Mouse (Mus musculus): ENCODE measurements around the gene Aldh1a7.

Aldh1a7 gene

DNA sequence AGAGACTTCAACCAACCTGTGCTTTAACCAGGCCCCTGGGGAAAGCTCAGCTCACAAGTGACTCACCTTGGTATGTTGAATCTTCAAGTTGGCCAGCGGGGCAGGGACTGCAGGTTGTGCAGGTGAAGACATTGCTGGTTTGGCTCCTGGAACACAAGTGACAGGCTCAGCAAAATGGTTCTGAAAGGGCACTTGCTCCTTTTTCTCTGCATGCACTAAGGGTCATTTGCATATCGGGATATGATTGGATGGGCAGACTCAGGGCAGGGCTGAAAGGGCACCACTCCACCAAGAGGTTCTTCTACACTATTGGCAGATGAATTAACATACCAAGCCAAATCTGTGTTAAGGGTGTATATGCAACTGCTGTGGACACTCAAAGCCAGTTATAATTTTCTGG is at the start of gene Aldh1a7:
TSS of gene Aldh1a7 (minus strand) at position 182 of the 400 bp plus-strand sequence.
- H3K4me1 ChIP-seq (replicated peaks; ENCODE audit: low read depth, low read length) = no peaks in the 10 kb centered on the region
- TF ChIP-seq CTCF (conservative IDR thresholded peaks at IDR 0.05; ENCODE audit: low read length) (no peak), POU5F1 (IDR thresholded peaks at IDR 0.05; ENCODE audit: borderline replicate concordance, low read length) (no peak), NANOG (IDR thresholded peaks at IDR 0.05; ENCODE audit: borderline replicate concordance, low read length) (no peak)

DNA sequence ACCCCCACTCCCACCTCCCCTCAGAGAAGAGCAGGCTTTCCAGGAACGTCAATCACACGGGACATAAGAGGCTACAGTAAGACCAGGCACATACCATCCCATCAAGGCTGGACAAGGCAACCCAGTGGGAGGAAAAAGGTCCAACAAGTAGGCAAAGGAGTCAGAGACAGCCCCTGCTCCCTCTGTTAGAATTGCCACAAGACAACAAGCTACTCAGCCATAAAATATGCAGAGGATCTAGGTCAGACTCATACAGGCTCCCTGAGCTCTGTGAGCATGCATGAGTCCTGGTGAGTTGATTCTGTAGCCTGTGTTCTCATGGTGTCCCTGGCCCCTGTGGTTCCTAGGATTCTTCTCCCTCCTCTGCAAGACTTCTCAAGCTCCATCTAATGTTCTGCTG is 48.3 kb upstream of the Aldh1a7 start:
- TF ChIP-seq POU5F1 (IDR thresholded peaks at IDR 0.05; ENCODE audit: borderline replicate concordance, low read length) (no peak), CTCF (conservative IDR thresholded peaks at IDR 0.05; ENCODE audit: low read length) (no peak), NANOG (IDR thresholded peaks at IDR 0.05; ENCODE audit: borderline replicate concordance, low read length) (no peak)
- no peaks in the 10 kb centered on the region for H3K4me1 ChIP-seq (replicated peaks; ENCODE audit: low read depth, low read length)
- H3K27me3 ChIP-seq (ENCODE audit: insufficient read depth, low read length) = no peaks in the 10 kb centered on the region
- H3K9me3 ChIP-seq (ENCODE audit: low read length) = no peaks in the 10 kb centered on the region
- H3K36me3 ChIP-seq (ENCODE audit: insufficient read depth, low read length) = no peaks in the 10 kb centered on the region
- H3K4me3 ChIP-seq (replicated peaks; ENCODE audit: low read length) = no peak overlapping the region

More for the DNA sequence above, at the start of gene Aldh1a7:
- no peak within 1 kb of the TSS for H3K4me3 ChIP-seq (replicated peaks; ENCODE audit: low read length)
- H3K36me3 ChIP-seq (ENCODE audit: insufficient read depth, low read length) = no peaks in the 10 kb centered on the region
- H3K9me3 ChIP-seq (ENCODE audit: low read length) = no peaks in the 10 kb centered on the region
- no peaks in the 10 kb centered on the region for H3K27me3 ChIP-seq (ENCODE audit: insufficient read depth, low read length)

DNA sequence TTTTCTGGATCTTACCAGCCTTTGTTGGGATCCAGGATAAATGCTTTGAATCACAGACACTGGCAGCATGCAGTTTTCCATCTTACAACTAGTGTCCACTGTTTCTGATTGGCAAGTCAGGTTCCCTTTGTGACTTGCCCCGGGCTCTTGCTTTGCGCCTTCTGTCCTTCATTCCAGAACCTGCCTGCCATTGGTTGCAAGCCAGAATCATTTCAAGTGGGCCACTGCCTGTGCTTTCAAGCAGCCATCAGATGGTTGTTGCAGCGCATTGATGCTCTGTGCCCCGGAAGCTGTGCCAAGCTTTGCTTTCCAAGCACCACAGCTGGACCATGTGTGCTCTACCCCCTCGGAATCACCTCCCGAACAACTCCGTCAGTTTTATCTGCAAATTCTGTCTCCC is 46.6 kb upstream of the Aldh1a7 start:
- TF ChIP-seq POU5F1 (IDR thresholded peaks at IDR 0.05; ENCODE audit: borderline replicate concordance, low read length) (no peak), NANOG (IDR thresholded peaks at IDR 0.05; ENCODE audit: borderline replicate concordance, low read length) (no peak)
- no peaks in the 10 kb centered on the region for H3K4me1 ChIP-seq (replicated peaks; ENCODE audit: low read depth, low read length)
- no peaks in the 10 kb centered on the region for H3K9me3 ChIP-seq (ENCODE audit: low read length)
- H3K27me3 ChIP-seq (ENCODE audit: insufficient read depth, low read length) = no peaks in the 10 kb centered on the region
- H3K4me3 ChIP-seq (replicated peaks; ENCODE audit: low read length) = no peak overlapping the region
- no peaks in the 10 kb centered on the region for H3K36me3 ChIP-seq (ENCODE audit: insufficient read depth, low read length)

DNA sequence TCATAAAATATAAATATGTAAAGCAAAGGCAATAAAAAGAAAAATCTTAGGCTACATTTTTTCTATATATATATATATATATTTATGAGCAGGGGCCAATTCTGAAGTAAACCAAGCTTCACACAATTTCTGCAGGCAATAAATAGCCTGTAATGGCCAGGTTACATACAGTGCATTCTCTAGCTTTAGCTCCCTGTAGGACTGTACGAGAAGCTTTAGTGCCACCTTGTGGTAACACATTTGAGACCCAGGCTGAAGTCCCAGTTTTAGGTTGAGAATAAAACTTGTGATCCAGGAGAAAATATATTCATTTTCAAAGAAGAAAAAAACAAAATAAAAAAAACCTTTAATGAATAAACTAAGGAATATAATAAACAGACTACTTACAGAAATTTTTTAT is 36.9 kb upstream of the Aldh1a7 start:
- Histone ChIP-seq H3K27me3 (ENCODE audit: insufficient read depth, low read length) (no peaks in the 10 kb centered on the region), H3K36me3 (ENCODE audit: insufficient read depth, low read length) (no peaks in the 10 kb centered on the region), H3K9me3 (ENCODE audit: low read length) (no peaks in the 10 kb centered on the region), H3K4me3 (replicated peaks; ENCODE audit: low read length) (no peak overlapping the region), H3K4me1 (replicated peaks; ENCODE audit: low read depth, low read length) (no peaks in the 10 kb centered on the region)
- TF ChIP-seq NANOG (IDR thresholded peaks at IDR 0.05; ENCODE audit: borderline replicate concordance, low read length) = no peak
- TF ChIP-seq POU5F1 (IDR thresholded peaks at IDR 0.05; ENCODE audit: borderline replicate concordance, low read length) = no peak
- TF ChIP-seq CTCF (conservative IDR thresholded peaks at IDR 0.05; ENCODE audit: low read length) = peak; percentile 62

DNA sequence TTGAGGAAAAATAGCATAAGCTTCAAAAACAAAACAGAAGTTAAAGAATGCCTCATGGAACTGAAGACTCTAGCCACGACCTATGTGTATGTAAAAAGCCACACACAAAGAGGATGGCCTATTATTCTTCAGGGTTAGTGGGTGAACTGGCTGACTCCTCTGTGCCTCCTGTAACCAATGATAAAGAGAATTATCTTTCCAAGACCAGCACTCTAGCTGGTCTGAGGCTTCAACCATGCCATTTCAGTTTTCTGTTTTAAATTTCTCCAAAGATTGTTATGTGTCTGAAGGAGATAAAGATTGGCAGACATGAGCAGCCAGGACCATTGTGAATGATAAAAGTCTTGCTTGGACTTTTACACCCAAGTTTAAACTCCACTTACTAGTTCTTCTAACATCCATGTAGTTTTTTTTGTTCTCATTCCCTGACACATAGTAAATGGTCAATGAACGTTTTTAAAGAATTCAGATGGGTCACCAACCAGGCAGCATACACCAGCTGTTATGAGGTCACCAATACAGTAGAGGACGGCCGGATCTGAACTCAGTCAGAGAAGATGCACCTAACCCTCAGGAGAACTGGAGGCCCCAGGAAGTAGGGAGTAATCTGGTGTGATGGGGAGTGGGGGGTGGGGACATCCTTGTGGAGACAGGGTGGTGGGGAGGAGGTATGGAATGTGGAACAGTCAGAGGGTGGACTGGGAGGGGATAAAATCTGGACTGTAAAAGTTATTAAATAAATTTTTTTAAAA is 34.5 kb upstream of the Aldh1a7 start:
- H3K27me3 ChIP-seq (ENCODE audit: insufficient read depth, low read length) = no peaks in the 10 kb centered on the region
- H3K36me3 ChIP-seq (ENCODE audit: insufficient read depth, low read length) = no peaks in the 10 kb centered on the region
- no peak for TF ChIP-seq POU5F1 (IDR thresholded peaks at IDR 0.05; ENCODE audit: borderline replicate concordance, low read length)
- TF ChIP-seq CTCF (conservative IDR thresholded peaks at IDR 0.05; ENCODE audit: low read length) = no peak
- no peak for TF ChIP-seq NANOG (IDR thresholded peaks at IDR 0.05; ENCODE audit: borderline replicate concordance, low read length)
- H3K9me3 ChIP-seq (ENCODE audit: low read length) = no peaks in the 10 kb centered on the region
- no peaks in the 10 kb centered on the region for H3K4me1 ChIP-seq (replicated peaks; ENCODE audit: low read depth, low read length)
- no peak overlapping the region for H3K4me3 ChIP-seq (replicated peaks; ENCODE audit: low read length)

DNA sequence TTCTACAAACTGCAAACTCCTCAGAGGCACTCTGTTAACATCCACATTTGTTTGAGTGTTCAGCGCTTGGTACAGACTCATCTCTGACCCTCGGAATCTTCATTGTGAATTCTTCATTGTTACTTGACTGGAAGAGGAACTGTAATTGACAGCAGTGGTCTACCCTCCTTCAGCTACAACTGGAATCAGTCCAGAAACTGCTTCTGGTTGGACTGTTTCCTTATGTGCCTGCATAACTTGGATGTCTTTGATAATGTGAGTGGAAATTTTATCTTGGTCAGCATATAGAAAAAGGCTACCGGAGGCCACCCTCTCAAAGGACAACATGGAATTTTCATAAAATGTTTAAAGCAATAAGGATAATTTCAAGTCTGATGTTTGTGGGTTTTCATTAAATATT is 33.8 kb upstream of the Aldh1a7 start:
- no peaks in the 10 kb centered on the region for H3K4me1 ChIP-seq (replicated peaks; ENCODE audit: low read depth, low read length)
- H3K9me3 ChIP-seq (ENCODE audit: low read length) = no peaks in the 10 kb centered on the region
- TF ChIP-seq CTCF (conservative IDR thresholded peaks at IDR 0.05; ENCODE audit: low read length) (no peak), NANOG (IDR thresholded peaks at IDR 0.05; ENCODE audit: borderline replicate concordance, low read length) (no peak), POU5F1 (IDR thresholded peaks at IDR 0.05; ENCODE audit: borderline replicate concordance, low read length) (no peak)
- no peaks in the 10 kb centered on the region for H3K36me3 ChIP-seq (ENCODE audit: insufficient read depth, low read length)
- H3K4me3 ChIP-seq (replicated peaks; ENCODE audit: low read length) = no peak overlapping the region
- no peaks in the 10 kb centered on the region for H3K27me3 ChIP-seq (ENCODE audit: insufficient read depth, low read length)

DNA sequence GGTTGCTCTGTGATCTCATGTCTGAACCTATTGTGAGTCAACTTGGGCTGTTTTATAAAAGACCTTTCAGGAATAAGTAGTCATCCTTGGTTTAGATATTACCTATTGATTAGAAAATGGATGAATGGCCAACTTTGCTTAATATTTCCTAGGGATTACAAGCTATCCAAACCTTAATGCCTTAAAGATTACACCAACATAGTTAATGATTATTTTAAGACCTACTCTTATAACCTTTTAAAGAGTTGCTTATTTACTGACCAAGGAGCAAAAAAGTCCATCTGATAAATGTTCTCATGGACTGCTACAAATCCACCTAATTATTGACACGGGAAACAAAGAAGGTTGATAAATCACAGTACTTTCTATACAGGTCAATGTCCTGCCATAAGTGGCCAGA is 17.3 kb upstream of the Aldh1a7 start:
- no peaks in the 10 kb centered on the region for H3K4me1 ChIP-seq (replicated peaks; ENCODE audit: low read depth, low read length)
- no peak overlapping the region for H3K4me3 ChIP-seq (replicated peaks; ENCODE audit: low read length)
- no peaks in the 10 kb centered on the region for H3K9me3 ChIP-seq (ENCODE audit: low read length)
- H3K27me3 ChIP-seq (ENCODE audit: insufficient read depth, low read length) = no peaks in the 10 kb centered on the region
- H3K36me3 ChIP-seq (ENCODE audit: insufficient read depth, low read length) = no peaks in the 10 kb centered on the region
- TF ChIP-seq POU5F1 (IDR thresholded peaks at IDR 0.05; ENCODE audit: borderline replicate concordance, low read length) (no peak), NANOG (IDR thresholded peaks at IDR 0.05; ENCODE audit: borderline replicate concordance, low read length) (no peak), CTCF (conservative IDR thresholded peaks at IDR 0.05; ENCODE audit: low read length) (no peak)

DNA sequence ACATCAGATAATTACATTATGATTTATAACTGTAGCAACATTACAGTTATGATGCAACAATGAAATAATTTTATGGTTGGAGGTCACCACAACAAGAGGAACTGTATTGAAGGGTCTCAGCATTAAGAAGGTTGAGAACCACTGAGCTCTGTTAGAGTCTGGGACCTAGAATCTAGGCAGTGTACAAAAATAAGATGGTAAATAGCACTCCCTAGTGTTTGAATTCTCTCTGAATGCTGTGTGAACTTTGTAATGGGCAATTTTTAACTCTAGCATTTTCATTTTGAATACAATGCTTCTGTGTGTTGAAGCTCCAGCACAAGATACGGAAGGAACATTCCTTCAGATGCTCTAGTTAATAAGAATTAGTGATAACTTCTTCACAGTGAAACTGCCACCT is 916 bp upstream of the Aldh1a7 start:
- Histone ChIP-seq H3K4me1 (replicated peaks; ENCODE audit: low read depth, low read length) (no peaks in the 10 kb centered on the region), H3K4me3 (replicated peaks; ENCODE audit: low read length) (no peak overlapping the region), H3K36me3 (ENCODE audit: insufficient read depth, low read length) (no peaks in the 10 kb centered on the region), H3K27me3 (ENCODE audit: insufficient read depth, low read length) (no peaks in the 10 kb centered on the region), H3K9me3 (ENCODE audit: low read length) (no peaks in the 10 kb centered on the region)
- TF ChIP-seq CTCF (conservative IDR thresholded peaks at IDR 0.05; ENCODE audit: low read length) (no peak), POU5F1 (IDR thresholded peaks at IDR 0.05; ENCODE audit: borderline replicate concordance, low read length) (no peak), NANOG (IDR thresholded peaks at IDR 0.05; ENCODE audit: borderline replicate concordance, low read length) (no peak)

DNA sequence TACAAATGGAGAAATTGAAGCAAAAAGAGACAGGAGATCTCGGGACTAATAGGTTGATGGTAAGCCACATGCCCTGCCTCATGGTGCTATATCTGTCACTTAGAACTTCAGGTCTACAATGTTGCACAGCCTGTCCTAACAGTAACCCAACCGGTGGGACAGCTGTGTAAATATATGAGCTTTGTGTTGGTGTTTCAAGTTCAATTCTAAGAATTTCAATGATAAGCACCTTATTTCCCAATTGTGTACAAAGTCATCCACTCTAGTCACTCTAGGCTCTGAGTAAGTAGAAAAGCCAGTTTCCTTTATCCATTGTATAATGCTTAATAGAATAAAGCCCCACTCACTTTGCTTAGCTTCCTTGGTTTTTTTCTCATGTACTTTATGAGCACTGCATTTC is 4.4 kb downstream of the Aldh1a7 start:
- no peaks in the 10 kb centered on the region for H3K27me3 ChIP-seq (ENCODE audit: insufficient read depth, low read length)
- no peaks in the 10 kb centered on the region for H3K4me1 ChIP-seq (replicated peaks; ENCODE audit: low read depth, low read length)
- TF ChIP-seq CTCF (conservative IDR thresholded peaks at IDR 0.05; ENCODE audit: low read length) = no peak
- no peak for TF ChIP-seq POU5F1 (IDR thresholded peaks at IDR 0.05; ENCODE audit: borderline replicate concordance, low read length)
- no peak for TF ChIP-seq NANOG (IDR thresholded peaks at IDR 0.05; ENCODE audit: borderline replicate concordance, low read length)
- no peak overlapping the region for H3K4me3 ChIP-seq (replicated peaks; ENCODE audit: low read length)
- no peaks in the 10 kb centered on the region for H3K9me3 ChIP-seq (ENCODE audit: low read length)
- H3K36me3 ChIP-seq (ENCODE audit: insufficient read depth, low read length) = no peaks in the 10 kb centered on the region

Data from E14TG2a.4 (cell line).